ENCODE assay signal across 32 mouse cellular contexts in the genomic region with DNA sequence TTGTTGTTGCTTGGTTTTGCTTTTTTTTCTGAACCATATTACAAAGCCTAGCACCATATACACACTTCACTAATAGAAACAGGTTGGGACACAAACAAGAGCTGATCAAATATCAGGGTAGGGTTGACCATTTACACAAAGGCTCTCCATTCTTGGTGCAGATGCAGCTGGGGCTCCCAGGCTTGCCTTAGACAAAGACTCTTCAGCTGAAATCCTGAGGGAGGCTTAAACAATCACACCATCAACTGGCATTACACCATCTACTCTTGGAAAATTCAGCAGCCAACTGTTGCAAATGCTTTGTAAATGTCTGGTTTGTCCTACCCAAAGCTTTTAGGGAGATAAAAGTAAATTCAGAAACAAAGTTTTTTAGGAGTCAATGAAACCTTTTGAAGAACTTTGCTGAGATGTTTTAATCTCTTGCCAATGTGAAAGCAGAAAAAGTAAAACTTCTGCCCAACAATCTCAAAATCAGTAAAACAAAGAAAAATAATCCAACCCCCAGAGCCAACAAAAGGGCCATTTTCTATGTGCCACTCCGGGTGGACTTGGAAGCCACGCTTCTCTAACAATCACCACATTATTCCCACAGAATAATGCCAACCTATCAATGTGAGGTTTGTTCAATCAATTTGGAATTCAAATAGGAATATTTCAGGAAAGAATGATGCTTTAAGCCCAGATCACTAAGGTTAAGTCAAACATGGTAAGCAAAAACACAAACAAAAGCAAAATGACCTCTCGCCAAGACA. TPM values are rescaled to one million over a fixed set of nuclear protein-coding genes. Genes with fewer than 3 reads are reported as not detected.
DNase-seq lines count a peak whose midpoint lies in the region; ATAC-seq and TF ChIP-seq lines count a peak whose summit lies in the region.
"Had no signal": no experiment of that assay in that cellular context is flagged by ENCODE, and none has a peak within 500 bp of the region (broad histone marks: within the 10 kb centered on the region; RNA-seq: fewer than 3 reads in every experiment).

No protein-coding gene starts in this region.

- H3K9ac ChIP-seq in heart, adult 2 months (ENCODE audit: low read depth, low read length), result no peak overlapping the region
- H3K9ac ChIP-seq: embryonic facial prominence, embryonic 12.5 days; forebrain, embryonic 15.5 days; heart, embryonic 13.5 days; intestine, embryonic 15.5 days; limb, embryonic 12.5 days; liver, embryonic 15.5 days; lung, embryonic 14.5 days; neural tube, embryonic 12.5 days had no signal

- intact Hi-C loops in heart, adult 2 months (cut with DNase I), result no loop called here

- ATAC-seq in frontal cortex, adult (ENCODE audit: low TSS enrichment), result peak; percentile 89
- ATAC-seq: activated CD4-positive, CD25-positive, alpha-beta regulatory T cell, adult 4 months; forebrain, embryonic 15.5 days; hindbrain, postnatal 0 days; intestine, embryonic 15.5 days had no signal

- no peaks in the 10 kb centered on the region for H3K36me3 ChIP-seq in heart, adult 2 months (ENCODE audit: control insufficient read depth, insufficient read depth, low read length)
- H3K36me3 ChIP-seq: embryonic facial prominence, embryonic 12.5 days; forebrain, embryonic 10.5 days; forebrain, embryonic 15.5 days; heart, embryonic 13.5 days; intestine, embryonic 15.5 days; limb, embryonic 12.5 days; liver, embryonic 15.5 days; midbrain, embryonic 10.5 days; neural tube, embryonic 12.5 days had no signal

- no peak for TF ChIP-seq EP300 in heart, adult 2 months (IDR thresholded peaks at IDR 0.05; ENCODE audit: insufficient read depth, low read depth, low read length)

- TF ChIP-seq POLR2A in heart, adult 2 months (IDR thresholded peaks at IDR 0.05; ENCODE audit: insufficient read depth, low read depth, low read length), result no peak

- no peak overlapping the region for H3K4me3 ChIP-seq in heart, adult 2 months
- H3K4me3 ChIP-seq: embryonic facial prominence, embryonic 12.5 days; forebrain, embryonic 10.5 days; forebrain, embryonic 15.5 days; heart, embryonic 13.5 days; intestine, embryonic 15.5 days; limb, embryonic 12.5 days; liver, embryonic 15.5 days; midbrain, embryonic 10.5 days; myocyte; neural tube, embryonic 12.5 days had no signal

- DNase-seq in frontal cortex, postnatal 10 days (ENCODE audit: low spot score in 2 of 2), result no peak
- DNase-seq in left cerebral cortex, adult 11 months (ENCODE audit: low spot score), result peak; percentile 24
- no peak for DNase-seq in left cerebral cortex, adult 18-20 months (ENCODE audit: low spot score in 2 of 2)
- peak; percentile 47 for DNase-seq in Muller cell, postnatal 12 days (ENCODE audit: inconsistent ontology term)
- peak; percentile 86 for DNase-seq in brain, adult 2 months (ENCODE audit: low read depth, low spot score)
- DNase-seq in heart, adult 2 months, result no peak
- DNase-seq: adrenal gland, adult 2 months; adrenal gland, postnatal 36 days; B cell, adult 2 months; cerebellum, postnatal 25 days; heart, postnatal 14 days; kidney, adult 2 months; kidney, postnatal 36 days; lung, embryonic 14.5 days; thymus, adult 18-20 months; thymus, postnatal 25 days had no signal

- WGBS in heart, adult 2 months, result 82% methylated on average over 3 of the region's 3 CpGs

- H3K4me1 ChIP-seq in heart, adult 2 months (ENCODE audit: control insufficient read depth, insufficient read depth, low read length), result no peaks in the 10 kb centered on the region
- H3K4me1 ChIP-seq: embryonic facial prominence, embryonic 12.5 days; forebrain, embryonic 15.5 days; heart, embryonic 13.5 days; intestine, embryonic 15.5 days; limb, embryonic 12.5 days; liver, embryonic 15.5 days; neural tube, embryonic 12.5 days had no signal

- H3K27me3 ChIP-seq in heart, adult 2 months (ENCODE audit: control insufficient read depth, insufficient read depth, low read length), result no peaks in the 10 kb centered on the region
- H3K27me3 ChIP-seq: embryonic facial prominence, embryonic 12.5 days; forebrain, embryonic 15.5 days; heart, embryonic 13.5 days; intestine, embryonic 15.5 days; limb, embryonic 12.5 days; liver, embryonic 15.5 days; neural tube, embryonic 12.5 days had no signal

- H3K27ac ChIP-seq in heart, adult 2 months, result no peak overlapping the region
- H3K27ac ChIP-seq: embryonic facial prominence, embryonic 12.5 days; forebrain, embryonic 10.5 days; forebrain, embryonic 15.5 days; heart, embryonic 13.5 days; hindbrain, postnatal 0 days; intestine, embryonic 15.5 days; limb, embryonic 12.5 days; liver, embryonic 15.5 days; midbrain, embryonic 10.5 days; neural tube, embryonic 12.5 days had no signal

- no peaks in the 10 kb centered on the region for H3K79me2 ChIP-seq in heart, adult 2 months (replicated peaks; ENCODE audit: control insufficient read depth, insufficient read depth, low read length)

- TF ChIP-seq CTCF in heart, adult 2 months (IDR thresholded peaks at IDR 0.05), result no peak

RNA-seq across cellular contexts. Expression of gene Gpr37, which starts 30.4 kb away (rescaled TPM):
- 10 to 100 TPM; 18.4 to 22.4 TPM for total RNA-seq in left cerebral cortex, adult 18-20 months (2021)
- not detected for total RNA-seq in heart, adult 2 months (2021)
- polyA plus RNA-seq in heart, adult 2 months (2012; rRNA removed), result 0.03 and 0.10 TPM in 2 replicates
- total RNA-seq: gastrocnemius, adult 8-10 months; liver, adult 2 months; megakaryocyte progenitor cell, adult 5-6 weeks had no signal
- polyA plus RNA-seq: activated CD4-positive, CD25-positive, alpha-beta regulatory T cell, adult 4 months; liver, adult 2 months had no signal

Comparison
In these comparisons a context has a peak if more than half of its experiments do, and no peak if none do; other contexts are left out.
1. DNase-seq: peak in left cerebral cortex, adult 11 months (single experiment), Muller cell, postnatal 12 days (single experiment) and brain, adult 2 months (single experiment); none in frontal cortex, postnatal 10 days (0 of 2), left cerebral cortex, adult 18-20 months (0 of 2) and heart, adult 2 months (0 of 2).
2. RNA of gene Gpr37, which starts 30.4 kb away (total RNA-seq): 18.4 to 22.4 TPM in left cerebral cortex, adult 18-20 months; not detected in heart, adult 2 months; every median in the first group is over 10 times any median in the second.